Mouse (Mus musculus): ENCODE measurements around the gene Nrxn1. TPM values are rescaled to one million over a fixed set of nuclear protein-coding genes. Genes with fewer than 3 reads are reported as not detected.

Gene Nrxn1
- polyA plus RNA-seq, 1 experiment from 2014 or later, result 5.4 TPM

DNA sequence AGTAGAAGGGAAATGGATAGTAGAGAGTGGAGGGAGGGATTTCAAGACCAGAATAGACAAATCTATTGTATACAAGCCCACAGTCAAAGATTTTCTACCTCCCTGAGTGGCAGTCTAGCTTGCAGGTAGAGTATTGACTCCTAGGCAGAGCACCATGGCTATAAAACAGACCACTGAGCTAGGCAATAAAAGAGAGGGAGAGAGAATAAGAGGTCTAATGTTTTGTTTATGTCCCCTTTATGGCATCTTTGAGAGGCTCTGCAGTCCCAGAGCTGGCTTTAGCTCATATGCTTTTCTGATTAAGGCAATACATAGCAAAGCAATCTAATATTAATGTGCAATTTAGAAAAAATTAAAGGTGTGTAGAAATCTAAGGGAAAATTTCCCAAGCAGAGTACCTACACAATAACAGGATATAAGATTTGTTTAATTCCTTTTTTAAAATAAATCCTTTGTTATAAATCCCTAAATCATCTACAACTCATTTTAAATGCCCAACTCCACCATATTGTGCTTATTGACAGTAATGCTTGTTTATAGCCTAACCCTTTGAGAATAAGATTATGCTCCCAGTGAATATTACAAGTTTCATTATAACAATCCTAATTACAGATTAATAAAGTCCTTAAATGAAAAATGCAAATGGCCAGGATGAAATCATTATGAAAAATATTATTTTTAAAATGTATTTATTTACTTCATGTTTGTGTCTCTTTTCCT is 613.2 kb downstream of the Nrxn1 start:
- no peak for ATAC-seq (replicated peaks; ENCODE audit: low FRiP score)

DNA sequence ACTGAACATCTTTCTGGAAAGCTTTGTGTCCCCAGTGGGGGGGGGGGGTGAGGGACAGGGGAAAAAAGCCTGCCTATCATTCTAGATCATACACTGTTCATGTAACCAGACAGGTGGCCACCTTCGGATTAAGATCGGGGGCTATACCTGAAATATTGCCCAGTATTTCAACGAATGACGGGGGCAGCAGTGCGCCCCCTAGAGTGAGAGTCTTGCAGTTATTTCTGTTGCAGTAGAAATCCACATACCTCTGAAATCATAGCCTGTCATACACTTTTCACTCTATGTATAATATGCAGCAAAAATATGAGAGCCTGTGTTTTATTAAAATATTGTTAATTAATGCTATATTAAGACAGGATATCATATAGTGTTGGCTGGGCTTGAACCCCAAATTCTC is 636.1 kb downstream of the Nrxn1 start:
- Histone ChIP-seq H3K4me3 (replicated peaks) (no peak overlapping the region), H3K9ac (no peak overlapping the region)
- WGBS, result 37% methylated on average over 5 of the region's 5 CpGs

More for the DNA sequence above, 613.2 kb downstream of the Nrxn1 start:
- H3K4me1 ChIP-seq, result no peaks in the 10 kb centered on the region
- no peak overlapping the region for H3K4me2 ChIP-seq
- H3K27ac ChIP-seq, result no peak overlapping the region
- H3K9me3 ChIP-seq (replicated peaks), result no peaks in the 10 kb centered on the region
- no peak overlapping the region for H3K9ac ChIP-seq
- no peaks in the 10 kb centered on the region for H3K36me3 ChIP-seq
- no peak overlapping the region for H3K4me3 ChIP-seq (replicated peaks)
- H3K27me3 ChIP-seq, result no peaks in the 10 kb centered on the region

DNA sequence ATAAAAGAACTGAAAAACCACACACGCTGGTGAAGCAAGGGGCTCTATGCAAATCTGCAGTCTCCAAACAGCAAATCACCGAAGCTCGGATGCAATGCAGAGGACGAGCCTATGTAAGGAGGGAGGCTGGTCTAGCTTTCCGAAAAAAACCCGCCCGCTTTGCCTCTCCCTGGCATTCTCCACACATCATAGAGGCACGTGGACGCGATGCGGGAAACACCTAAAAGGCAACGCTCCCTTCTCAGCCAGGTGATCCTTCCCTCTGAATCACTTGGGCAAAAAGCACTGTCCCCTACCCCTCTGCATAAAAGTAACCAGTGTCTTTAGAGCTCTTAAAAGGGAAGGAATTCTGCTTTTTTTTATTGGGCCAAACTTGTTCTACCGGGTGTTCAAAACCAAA is 637.0 kb downstream of the Nrxn1 start:
- WGBS, result 0% methylated on average over 13 of the region's 13 CpGs
- 0 out of 2 replicates have a peak overlapping the region, but pooled peaks have one; percentile 45 for H3K9ac ChIP-seq

More for the DNA sequence above, 636.1 kb downstream of the Nrxn1 start:
- no peak overlapping the region for H3K27ac ChIP-seq
- H3K36me3 ChIP-seq, result no peaks in the 10 kb centered on the region
- peaks cover 20% of the 10 kb centered on the region for H3K4me1 ChIP-seq
- no peaks in the 10 kb centered on the region for H3K9me3 ChIP-seq (replicated peaks)
- ATAC-seq (replicated peaks; ENCODE audit: low FRiP score), result no peak
- peaks cover 38% of the 10 kb centered on the region for H3K27me3 ChIP-seq
- no peak overlapping the region for H3K4me2 ChIP-seq

DNA sequence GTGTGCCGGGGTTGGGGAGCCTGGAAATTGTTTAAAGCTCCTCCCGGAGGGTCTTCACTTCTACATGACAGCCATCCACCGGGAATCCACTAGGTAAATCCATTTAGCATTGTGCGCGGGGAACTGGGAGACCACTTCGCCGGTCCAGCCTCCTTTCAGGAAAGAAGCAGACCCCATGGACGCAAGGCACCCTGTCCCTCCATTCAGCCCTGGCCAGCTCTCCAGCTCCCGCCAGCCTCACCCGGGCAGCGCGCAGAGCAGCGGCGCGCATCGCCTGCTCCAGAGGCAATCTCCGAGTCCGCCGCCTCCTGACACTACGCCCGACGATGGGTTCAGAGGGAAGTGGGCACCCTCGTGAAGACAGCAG is 637.5 kb downstream of the Nrxn1 start:
- Histone ChIP-seq H3K9ac (peak overlapping the region; percentile 45), H3K9me3 (replicated peaks) (no peaks in the 10 kb centered on the region), H3K36me3 (no peaks in the 10 kb centered on the region), H3K4me2 (peak overlapping the region; percentile 93), H3K4me3 (replicated peaks) (peak overlapping the region; percentile 54), H3K27me3 (peaks cover 38% of the 10 kb centered on the region), H3K27ac (no peak overlapping the region), H3K4me1 (peaks cover 20% of the 10 kb centered on the region)
- ATAC-seq (replicated peaks; ENCODE audit: low FRiP score), result peak; percentile 91
- WGBS, result under 1% methylated on average over 23 of the region's 23 CpGs

More for the DNA sequence above, 637.0 kb downstream of the Nrxn1 start:
- ATAC-seq (replicated peaks; ENCODE audit: low FRiP score), result peak; percentile 82
- Histone ChIP-seq H3K4me1 (peaks cover 20% of the 10 kb centered on the region), H3K4me2 (peak overlapping the region; percentile 93), H3K9me3 (replicated peaks) (no peaks in the 10 kb centered on the region), H3K36me3 (no peaks in the 10 kb centered on the region), H3K4me3 (replicated peaks) (peak overlapping the region; percentile 54), H3K27ac (no peak overlapping the region), H3K27me3 (peaks cover 38% of the 10 kb centered on the region)

DNA sequence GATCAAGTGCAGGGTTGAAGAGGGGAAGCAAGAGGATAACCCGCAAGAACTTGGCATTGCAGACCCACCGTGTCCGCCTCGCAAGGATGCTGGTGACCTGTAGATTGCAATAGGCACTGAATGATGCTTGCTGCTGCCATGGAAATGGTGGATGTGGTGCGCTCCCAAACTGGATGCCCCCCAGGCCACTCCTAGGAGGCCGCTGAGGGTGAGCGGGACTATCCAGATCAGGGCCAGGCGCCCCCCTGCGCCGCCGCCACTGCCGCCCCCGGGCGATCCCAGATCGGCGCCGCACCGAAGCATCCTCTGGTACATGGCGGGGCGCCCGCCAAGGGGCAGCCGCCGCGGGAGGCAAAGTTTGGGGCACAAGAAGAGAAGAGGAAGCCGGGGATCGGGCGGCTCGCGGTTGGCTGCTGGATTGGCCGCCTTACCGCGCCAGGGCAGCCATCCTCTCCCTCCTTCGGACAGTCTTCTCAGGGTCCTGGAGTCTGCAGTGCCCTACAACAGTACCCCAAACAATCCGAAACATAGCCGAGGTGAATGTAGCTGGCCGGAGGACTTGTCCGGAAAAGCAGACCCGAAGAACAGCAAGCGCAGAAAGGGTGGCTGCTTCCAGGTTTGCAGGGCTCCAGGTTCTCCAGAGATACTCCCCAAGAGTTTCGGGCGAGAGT is 638.0 kb downstream of the Nrxn1 start:
- no peaks in the 10 kb centered on the region for H3K36me3 ChIP-seq
- peaks cover 38% of the 10 kb centered on the region for H3K27me3 ChIP-seq
- peak; percentile 63 for ATAC-seq (replicated peaks; ENCODE audit: low FRiP score)
- no peak overlapping the region for H3K27ac ChIP-seq
- peak overlapping the region; percentile 93 for H3K4me2 ChIP-seq
- peak overlapping the region; percentile 54 for H3K4me3 ChIP-seq (replicated peaks)
- H3K9me3 ChIP-seq (replicated peaks), result no peaks in the 10 kb centered on the region
- H3K9ac ChIP-seq, result peak overlapping the region; percentile 45
- H3K4me1 ChIP-seq, result peaks cover 20% of the 10 kb centered on the region
- WGBS, result under 1% methylated on average over 41 of the region's 41 CpGs

DNA sequence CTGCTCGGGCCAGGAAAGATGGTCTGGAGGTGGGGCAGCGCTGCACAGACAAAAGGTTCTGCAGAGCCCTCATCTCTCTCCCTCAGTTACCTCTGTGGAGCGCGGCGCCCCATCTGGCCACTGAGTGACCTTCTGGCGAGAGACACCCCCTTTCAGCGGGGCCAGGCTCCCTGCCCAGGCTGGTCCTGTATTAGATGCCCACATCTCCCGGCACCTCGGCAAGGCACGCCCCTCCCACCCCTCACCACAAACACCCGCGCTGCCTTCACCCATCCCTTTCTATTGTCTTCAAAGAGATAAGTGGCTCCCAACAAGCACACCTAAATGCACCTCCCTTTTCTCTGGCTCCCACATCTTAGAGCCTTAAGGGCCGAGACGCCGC is 638.5 kb downstream of the Nrxn1 start:
- WGBS, result 2% methylated on average over 15 of the region's 15 CpGs
- H3K4me3 ChIP-seq (replicated peaks), result peak overlapping the region; percentile 54
- H3K9ac ChIP-seq, result peak overlapping the region; percentile 45
- 0 out of 2 replicates have a peak, but pooled peaks have one; percentile 13 for ATAC-seq (replicated peaks; ENCODE audit: low FRiP score)
- peaks cover 20% of the 10 kb centered on the region for H3K4me1 ChIP-seq
- peaks cover 38% of the 10 kb centered on the region for H3K27me3 ChIP-seq
- H3K9me3 ChIP-seq (replicated peaks), result no peaks in the 10 kb centered on the region
- H3K4me2 ChIP-seq, result peak overlapping the region; percentile 93
- H3K27ac ChIP-seq, result no peak overlapping the region
- H3K36me3 ChIP-seq, result no peaks in the 10 kb centered on the region

DNA sequence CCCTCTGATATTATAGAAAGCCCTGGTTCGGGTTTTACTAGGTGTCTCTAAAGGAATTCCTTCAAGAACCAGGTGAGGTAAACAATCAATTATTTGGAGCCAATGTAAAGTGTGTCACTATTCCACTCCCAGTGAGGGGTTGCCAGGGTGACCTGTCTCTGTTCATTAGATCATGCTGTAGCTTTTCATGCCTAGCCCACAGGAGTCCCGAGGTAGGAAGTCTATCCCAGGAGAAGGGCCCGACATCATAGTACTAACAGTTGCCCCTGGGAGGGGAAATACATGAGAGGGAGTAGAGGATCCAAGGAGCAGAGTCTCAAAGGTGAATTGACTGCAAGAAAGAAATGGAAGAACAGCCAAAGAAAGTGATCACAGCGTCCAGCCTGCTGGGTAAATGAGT is 639.6 kb downstream of the Nrxn1 start:
- Histone ChIP-seq H3K27me3 (peaks cover 38% of the 10 kb centered on the region), H3K4me2 (no peak overlapping the region), H3K9me3 (replicated peaks) (no peaks in the 10 kb centered on the region), H3K4me3 (replicated peaks) (no peak overlapping the region), H3K9ac (no peak overlapping the region), H3K4me1 (peaks cover 20% of the 10 kb centered on the region), H3K27ac (no peak overlapping the region), H3K36me3 (no peaks in the 10 kb centered on the region)
- 64% methylated on average over 4 of the region's 4 CpGs for WGBS
- ATAC-seq (replicated peaks; ENCODE audit: low FRiP score), result no peak

DNA sequence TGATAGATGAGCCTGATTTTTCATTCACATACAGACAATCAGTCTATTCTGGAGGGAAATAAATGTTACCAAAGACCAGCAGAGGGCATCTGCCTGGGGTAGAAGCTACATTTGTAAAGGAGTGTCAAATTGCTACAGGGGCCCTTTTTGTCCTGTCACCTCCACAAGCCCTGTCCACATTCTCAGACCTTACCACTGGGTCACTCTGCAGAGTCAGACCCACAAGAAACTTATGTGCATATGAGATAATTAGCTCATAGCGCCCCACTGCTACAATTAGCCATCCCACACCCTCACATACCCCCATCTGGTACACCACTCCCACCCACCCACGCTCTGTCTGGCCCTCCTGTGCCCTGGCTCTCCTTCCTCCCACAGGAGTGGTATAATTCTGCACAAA is 640.1 kb downstream of the Nrxn1 start:
- Histone ChIP-seq H3K9me3 (replicated peaks) (no peaks in the 10 kb centered on the region), H3K36me3 (no peaks in the 10 kb centered on the region), H3K4me2 (no peak overlapping the region), H3K4me1 (peaks cover 20% of the 10 kb centered on the region), H3K27ac (no peak overlapping the region), H3K9ac (no peak overlapping the region), H3K27me3 (peaks cover 36% of the 10 kb centered on the region), H3K4me3 (replicated peaks) (no peak overlapping the region)
- no peak for ATAC-seq (replicated peaks; ENCODE audit: low FRiP score)
- 72% methylated on average over 2 of the region's 2 CpGs for WGBS

DNA sequence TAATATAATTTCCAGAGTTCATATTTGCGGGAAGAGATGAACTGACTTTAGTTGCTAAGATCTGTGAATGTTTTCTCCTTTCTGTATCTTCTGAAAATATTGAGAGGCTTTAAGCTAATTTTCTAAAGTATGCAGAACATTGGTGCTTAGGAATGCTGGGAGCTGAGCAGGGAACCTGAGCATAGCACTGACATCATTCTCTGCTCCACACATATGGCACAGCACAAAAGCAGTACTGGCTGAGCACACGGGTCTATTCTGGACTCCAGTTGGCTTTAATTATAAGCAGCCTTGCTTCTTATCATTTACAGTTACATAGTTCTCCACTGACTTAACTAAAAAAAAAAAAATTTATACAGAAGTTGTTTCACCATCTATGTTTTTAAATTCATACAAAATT is 641.5 kb downstream of the Nrxn1 start:
- Histone ChIP-seq H3K4me3 (replicated peaks) (no peak overlapping the region), H3K9ac (no peak overlapping the region), H3K27ac (no peak overlapping the region), H3K9me3 (replicated peaks) (no peaks in the 10 kb centered on the region), H3K4me1 (peaks cover 20% of the 10 kb centered on the region), H3K4me2 (no peak overlapping the region), H3K27me3 (peaks cover 30% of the 10 kb centered on the region), H3K36me3 (no peaks in the 10 kb centered on the region)
- 69% methylated on average over 2 of the region's 2 CpGs for WGBS
- ATAC-seq (replicated peaks; ENCODE audit: low FRiP score), result no peak

DNA sequence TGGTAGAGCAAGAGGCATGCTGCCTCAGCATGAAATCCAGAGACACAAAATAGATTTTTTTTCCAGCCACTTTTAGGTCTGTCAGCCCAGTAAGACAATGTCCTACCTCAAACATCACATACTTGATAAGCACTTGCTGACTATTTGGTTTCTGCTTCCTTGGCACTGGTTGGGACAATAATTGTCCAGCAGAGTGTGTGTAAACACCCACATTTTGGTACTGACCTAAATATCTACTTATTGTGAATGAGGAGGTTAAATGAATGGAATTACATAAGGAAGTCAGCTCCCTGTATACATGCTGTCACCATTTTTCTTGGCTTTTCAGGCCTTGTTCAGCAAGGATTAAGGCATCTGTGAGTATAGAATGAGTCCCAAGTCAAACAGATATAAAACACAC is 649.8 kb downstream of the Nrxn1 start:
- no peaks in the 10 kb centered on the region for H3K9me3 ChIP-seq (replicated peaks)
- no peak for ATAC-seq (replicated peaks; ENCODE audit: low FRiP score)
- no peak overlapping the region for H3K27ac ChIP-seq
- no peak overlapping the region for H3K4me2 ChIP-seq
- no peak overlapping the region for H3K9ac ChIP-seq
- H3K27me3 ChIP-seq, result no peaks in the 10 kb centered on the region
- H3K4me3 ChIP-seq (replicated peaks), result no peak overlapping the region
- no peaks in the 10 kb centered on the region for H3K4me1 ChIP-seq
- no peaks in the 10 kb centered on the region for H3K36me3 ChIP-seq

DNA sequence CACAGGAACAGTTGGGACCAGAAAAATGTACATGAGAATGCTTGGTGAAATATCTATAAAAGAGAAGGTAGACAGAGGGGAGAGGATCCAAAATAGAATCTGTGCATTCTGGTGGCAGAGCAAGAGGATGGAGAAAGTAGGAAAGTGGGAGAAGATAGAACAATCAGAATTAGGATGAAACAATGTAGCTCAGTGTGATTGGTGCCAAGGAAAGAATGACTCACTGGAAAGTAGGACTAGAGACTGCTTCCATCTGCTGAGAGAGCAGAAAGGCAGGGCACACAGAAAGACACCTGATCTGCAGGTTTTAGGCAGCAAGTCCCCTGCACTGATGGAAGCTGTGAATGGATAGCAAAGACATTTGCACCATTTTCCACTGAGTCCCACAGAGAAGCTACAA is 657.0 kb downstream of the Nrxn1 start:
- no peak overlapping the region for H3K9ac ChIP-seq
- no peak overlapping the region for H3K4me3 ChIP-seq (replicated peaks)
- H3K36me3 ChIP-seq, result no peaks in the 10 kb centered on the region
- H3K27me3 ChIP-seq, result no peaks in the 10 kb centered on the region
- no peak overlapping the region for H3K27ac ChIP-seq
- no peaks in the 10 kb centered on the region for H3K9me3 ChIP-seq (replicated peaks)
- H3K4me1 ChIP-seq, result no peaks in the 10 kb centered on the region
- no peak for ATAC-seq (replicated peaks; ENCODE audit: low FRiP score)
- no peak overlapping the region for H3K4me2 ChIP-seq

DNA sequence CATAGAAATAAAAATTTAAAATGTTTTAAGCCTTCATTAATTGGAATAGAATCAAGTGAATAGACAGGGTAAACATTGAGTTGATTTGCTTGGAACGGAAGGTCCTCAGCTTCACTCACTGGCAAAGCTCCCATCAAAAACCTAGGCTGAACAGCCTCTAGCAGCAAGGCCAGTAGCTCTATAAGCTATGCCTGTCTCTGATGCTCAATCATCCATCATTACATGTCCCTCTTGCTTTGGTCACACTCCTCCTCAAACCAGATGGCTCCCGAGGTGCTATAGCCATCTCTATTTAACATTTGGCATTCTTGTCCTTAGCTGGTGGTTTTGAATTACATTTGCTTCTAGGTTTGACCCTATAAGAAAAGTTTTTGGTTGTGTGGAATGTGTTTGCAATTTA is 657.5 kb downstream of the Nrxn1 start:
- H3K9me3 ChIP-seq (replicated peaks), result no peaks in the 10 kb centered on the region
- no peak overlapping the region for H3K4me2 ChIP-seq
- no peak overlapping the region for H3K27ac ChIP-seq
- no peak overlapping the region for H3K9ac ChIP-seq
- H3K27me3 ChIP-seq, result no peaks in the 10 kb centered on the region
- no peak for ATAC-seq (replicated peaks; ENCODE audit: low FRiP score)
- no peak overlapping the region for H3K4me3 ChIP-seq (replicated peaks)
- 78% methylated on average over 2 of the region's 2 CpGs for WGBS
- H3K36me3 ChIP-seq, result no peaks in the 10 kb centered on the region
- no peaks in the 10 kb centered on the region for H3K4me1 ChIP-seq

All from kidney, embryonic 15.5 days (tissue).